Mouse (Mus musculus) ovary, postnatal 14 days (tissue): ENCODE data around the gene Tmem179.

ENCODE experiments used
- DNase-seq: peaks from one replicate; pipeline ENCODE4 v3.0.0; 2022; ENCODE audit warnings: low spot score

Gene Tmem179

GRCm38 (mm10) chr12:112537233-112537632 lies 20.7 kb upstream of the Tmem179 start:
- DNase-seq, result no peak

DNA sequence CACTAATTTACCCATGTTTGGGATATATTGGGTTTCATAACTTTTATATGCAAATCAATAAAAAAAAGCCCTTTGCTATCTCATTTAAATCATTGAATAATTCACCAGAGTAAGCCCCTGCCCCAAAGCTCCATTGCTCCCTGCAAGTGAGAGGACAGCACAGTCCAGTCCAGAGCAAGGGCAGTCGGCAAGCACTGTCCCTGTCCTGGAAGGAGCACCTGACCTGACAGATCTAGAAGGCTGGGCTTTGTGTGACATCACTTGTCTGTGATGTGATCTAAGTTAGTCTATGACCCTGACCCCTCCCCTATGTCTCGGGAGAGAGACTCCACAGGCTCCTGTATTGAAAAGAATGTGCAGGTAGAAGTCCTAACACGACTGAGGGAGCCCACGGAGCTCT lies 17.2 kb upstream of the Tmem179 start:
- no peak for DNase-seq

DNA sequence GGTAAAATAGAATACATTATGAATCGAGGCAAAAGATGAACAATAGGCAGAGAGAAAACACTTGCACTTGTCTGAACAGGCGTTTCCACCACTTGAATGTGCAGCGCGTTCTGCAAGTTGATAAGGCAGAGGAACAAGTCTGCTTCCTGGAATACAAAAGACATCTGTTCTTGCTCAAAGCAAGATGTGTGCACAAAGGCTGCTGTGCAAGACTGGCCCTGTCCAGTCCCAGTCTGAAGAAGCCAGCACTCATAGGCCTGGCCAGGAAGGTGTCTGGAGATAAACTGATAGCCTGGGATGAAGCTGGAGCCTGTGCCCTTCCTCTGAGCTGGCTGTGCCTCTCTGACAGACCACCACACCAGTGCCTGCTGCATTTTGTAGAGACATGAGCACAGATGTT lies 1.6 kb upstream of the Tmem179 start:
- DNase-seq, result no peak

- DNase-seq, result no peak
These were observed 1.6 kb downstream of the Tmem179 start for GRCm38 (mm10) chr12:112514897-112515296.

- peak; percentile 52 for DNase-seq
These were observed 5.7 kb downstream of the Tmem179 start for GRCm38 (mm10) chr12:112510733-112511372.

DNA sequence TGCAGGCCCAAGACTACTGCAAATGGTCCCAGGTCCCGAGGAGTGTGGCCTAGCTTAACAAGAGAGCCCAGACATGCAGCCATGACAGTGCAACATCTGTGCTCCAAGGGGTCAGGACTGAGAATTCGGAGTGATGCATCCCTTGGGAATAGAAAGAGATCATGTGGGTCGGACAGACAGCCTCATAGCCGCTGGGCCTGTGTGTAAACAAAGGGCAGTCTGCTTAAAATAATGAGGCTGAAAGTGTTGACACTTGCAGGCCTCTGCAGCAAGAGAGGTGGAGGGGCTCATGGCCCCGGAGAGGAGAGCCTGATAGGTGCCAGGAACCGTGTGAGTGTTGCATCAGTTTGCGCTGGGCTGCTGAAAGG lies 6.2 kb downstream of the Tmem179 start:
- DNase-seq, result no peak

DNA sequence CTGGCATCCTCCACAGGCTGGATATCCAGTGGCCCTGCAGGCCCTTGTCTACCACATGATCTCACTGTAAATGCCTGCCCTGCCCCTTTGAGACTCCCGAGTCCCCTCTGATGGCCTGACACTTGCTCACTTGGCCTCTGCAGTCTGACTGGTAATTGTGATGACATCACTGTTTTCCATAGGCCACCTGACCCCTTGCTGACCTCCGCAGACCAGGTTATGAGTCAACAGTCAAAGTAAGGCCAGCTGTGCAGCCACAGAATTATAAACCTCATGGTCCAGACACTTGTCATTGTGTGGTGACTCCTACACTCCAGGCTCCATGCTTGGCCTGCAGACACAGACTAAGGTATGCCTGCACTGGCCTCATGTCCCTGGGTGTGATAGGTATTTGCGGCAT lies 8.6 kb downstream of the Tmem179 start:
- no peak for DNase-seq

GRCm38 (mm10) chr12:112507264-112507663 lies 9.3 kb downstream of the Tmem179 start:
- DNase-seq, result no peak

DNA sequence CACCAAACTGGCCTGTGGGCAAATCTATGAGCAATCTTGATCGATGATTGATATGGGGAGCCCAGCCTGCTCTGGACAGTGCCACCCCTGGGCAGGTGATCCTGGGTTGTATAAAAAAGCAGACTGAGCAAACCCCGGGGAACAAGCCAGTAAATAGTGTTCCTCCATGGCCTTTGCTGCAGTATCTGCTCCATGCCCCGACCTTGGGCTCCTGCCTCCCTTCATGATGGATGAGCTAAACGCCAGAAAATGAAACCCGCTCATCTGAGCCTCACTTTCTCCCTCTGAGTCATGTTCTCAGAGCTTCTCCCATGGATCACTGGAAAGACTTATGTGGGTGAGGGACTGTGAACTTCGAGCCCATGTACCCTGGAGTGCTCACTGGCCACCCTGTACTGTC lies 10.3 kb downstream of the Tmem179 start:
- DNase-seq, result no peak

GRCm38 (mm10) chr12:112503003-112503771 lies 13.4 kb downstream of the Tmem179 start:
- DNase-seq, result no peak

DNA sequence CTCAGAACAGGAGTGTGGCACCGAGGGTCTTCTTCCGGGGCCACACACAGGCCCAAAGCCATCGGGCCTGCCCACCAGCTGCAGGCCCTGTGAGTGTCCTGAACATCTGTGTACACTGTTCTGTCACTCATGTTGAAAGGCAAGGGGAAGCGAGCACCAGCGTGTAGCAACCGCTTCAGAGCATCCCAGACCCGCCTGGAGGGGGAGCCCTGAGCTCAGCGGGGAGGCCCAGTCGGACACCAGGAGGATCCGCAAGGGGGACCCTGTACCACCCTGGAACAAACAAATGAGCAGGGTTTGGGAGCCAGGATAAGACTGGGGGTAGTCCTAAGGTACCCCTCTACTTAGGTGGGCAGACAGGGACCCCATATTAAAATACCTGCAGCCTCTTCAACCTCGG lies 17.9 kb downstream of the Tmem179 start:
- no peak for DNase-seq

GRCm38 (mm10) chr12:112497731-112498130 lies 18.8 kb downstream of the Tmem179 start:
- no peak for DNase-seq

GRCm38 (mm10) chr12:112496136-112496535 lies 20.4 kb downstream of the Tmem179 start:
- no peak for DNase-seq

- DNase-seq, result no peak
These were observed 26.1 kb downstream of the Tmem179 start for GRCm38 (mm10) chr12:112490444-112490939.

- no peak for DNase-seq
These were observed 27.0 kb downstream of the Tmem179 start for GRCm38 (mm10) chr12:112489535-112489934.

- DNase-seq, result no peak
These were observed 27.4 kb downstream of the Tmem179 start, which contains the start of gene A530016L24Rik for GRCm38 (mm10) chr12:112489134-112489533. A530016L24Rik (plus strand) TSS chr12:112489448.

- DNase-seq, result peak; percentile 91
These were observed 42.8 kb downstream of the Tmem179 start for GRCm38 (mm10) chr12:112473777-112474176.

- DNase-seq, result no peak
These were observed 46.3 kb downstream of the Tmem179 start for GRCm38 (mm10) chr12:112470216-112470615.

DNA sequence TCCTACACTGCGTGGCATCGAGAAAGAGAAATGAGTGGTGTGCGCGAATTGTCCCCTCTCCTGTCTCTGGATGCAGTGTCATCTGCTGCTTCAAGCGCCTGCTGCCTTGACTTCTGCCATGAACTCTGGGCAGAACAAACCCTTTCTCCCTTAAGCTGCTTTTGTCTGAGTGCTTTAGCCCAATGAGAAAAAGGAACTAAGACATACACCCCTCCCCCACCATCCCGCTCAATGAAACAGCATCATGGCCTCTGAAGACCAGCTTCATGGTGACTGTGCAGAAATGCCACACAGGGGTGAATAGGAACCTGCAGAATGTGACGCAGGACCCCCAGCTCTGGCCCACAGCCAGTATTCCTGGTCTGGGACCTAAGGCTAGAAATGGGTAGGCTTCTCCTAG lies 47.2 kb downstream of the Tmem179 start:
- no peak for DNase-seq

DNA sequence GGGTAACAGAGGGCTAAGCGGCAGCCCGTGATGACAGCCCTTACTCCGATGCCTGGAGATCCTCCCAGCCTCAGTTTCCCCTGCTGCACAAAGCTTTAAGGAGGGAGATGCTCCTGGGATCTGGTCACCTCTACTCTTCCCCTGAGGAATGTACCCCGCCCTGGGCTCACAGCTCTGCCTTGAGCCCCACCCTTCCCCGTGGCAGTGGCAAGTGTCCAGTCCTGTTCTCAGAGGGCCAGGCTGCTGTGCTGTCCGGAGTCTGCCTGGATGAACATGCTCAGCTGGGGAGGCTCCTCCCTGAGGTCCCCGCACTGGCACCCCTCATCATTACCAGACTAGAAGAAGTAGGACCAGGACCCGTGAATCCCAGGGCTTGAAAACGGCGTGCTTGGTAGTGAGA lies 49.2 kb downstream of the Tmem179 start:
- DNase-seq, result no peak

DNA sequence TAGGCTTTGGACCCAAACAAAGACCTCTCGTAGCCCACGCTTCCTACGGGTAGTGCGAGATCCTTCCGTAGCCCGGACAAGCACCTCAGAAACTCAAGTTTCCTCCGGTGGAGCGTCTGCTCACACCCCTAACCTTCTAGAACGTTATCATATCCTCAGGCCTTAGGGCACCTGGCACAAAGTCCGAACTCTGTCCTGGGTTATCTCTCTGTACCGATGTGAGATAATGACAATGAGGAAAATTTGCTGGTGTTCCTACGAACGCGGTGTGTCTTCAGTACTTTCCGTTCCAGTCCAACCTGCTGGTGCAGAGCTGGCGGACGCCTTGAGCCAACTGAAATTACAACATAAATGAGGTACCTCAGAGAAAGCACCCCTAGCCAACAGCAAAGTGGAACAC lies 50.6 kb downstream of the Tmem179 start:
- no peak for DNase-seq

DNA sequence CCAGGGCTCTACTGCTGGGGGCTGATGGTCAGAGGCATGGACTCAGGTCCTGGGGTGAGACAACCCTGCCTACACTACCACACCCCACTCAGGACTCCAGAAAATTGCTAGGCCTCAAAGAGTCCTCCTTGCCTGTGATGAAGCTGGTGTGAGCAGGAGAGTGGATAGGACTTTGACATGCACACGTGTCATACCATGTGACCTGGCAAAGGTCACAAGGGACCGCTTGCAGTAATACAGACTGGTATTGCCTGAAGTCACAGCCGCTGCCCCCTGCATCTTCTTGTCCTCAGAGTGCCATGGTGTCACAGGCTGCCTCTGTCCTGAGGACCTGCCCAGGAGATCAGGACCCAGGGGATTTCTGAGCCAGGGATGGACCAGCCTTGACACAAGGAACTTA lies 52.0 kb downstream of the Tmem179 start:
- DNase-seq, result no peak

DNA sequence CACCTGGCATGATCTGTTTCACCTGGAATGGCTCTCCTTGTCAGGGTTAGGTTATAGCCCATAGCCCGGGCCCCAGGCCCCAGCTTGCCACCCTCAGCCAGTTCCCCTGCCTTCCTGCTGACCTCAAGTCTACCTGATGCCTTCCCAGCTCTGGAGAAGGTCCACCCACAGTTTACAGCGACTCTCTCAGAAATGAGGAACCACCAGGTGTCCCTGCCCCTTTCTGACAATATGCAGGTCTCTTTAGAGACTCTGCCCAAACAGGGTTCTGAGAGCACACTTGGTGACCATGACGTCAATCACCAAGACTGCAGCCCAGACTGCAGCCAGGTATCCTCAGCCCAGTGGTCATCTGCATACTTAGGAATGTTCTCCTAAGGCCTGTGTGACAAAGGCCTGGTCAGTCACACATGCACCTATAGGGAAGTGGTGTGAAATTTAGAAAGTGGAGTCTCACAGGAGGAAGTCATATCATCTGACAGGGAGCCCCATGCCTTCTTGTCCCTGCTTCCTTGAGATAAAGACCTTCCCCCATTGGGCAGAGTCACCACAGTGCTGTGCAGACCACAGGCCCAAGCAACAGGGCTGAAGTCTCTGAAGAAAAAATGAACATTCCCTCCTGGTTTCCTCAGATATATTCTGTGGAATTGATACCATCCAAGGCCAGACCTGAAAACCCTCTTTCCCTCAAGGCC lies 52.6 kb downstream of the Tmem179 start:
- no peak for DNase-seq
